Mouse (Mus musculus): ENCODE results near the gene Spata31. TPM values are rescaled to one million over a fixed set of nuclear protein-coding genes. Genes with fewer than 3 reads are reported as not detected.

Spata31 gene
- not detected in 2 replicates for polyA plus RNA-seq (2012)

DNA sequence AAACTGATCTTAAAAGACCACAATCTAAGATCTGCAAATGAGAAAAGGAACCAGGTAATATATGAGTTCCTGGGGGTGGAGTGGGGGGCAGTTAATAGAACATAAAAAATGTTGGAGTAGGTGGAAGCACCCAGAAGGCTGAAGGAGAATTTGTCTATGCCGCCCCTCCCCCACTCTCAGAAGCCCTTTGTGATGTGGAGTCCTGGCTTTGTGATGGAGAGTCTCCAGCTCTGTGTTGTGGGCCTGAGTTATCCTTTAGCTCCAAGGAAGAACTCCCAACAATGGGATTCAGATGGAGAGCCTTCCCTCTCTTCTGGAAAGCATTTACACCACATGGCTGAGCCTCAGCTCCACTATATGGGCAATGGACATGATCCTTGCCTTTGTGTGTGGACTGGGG is at the start of gene Spata31:
Spata31 (plus strand) TSS at position 216 of the 400 bp plus-strand sequence.
- TF ChIP-seq GATA1 (IDR thresholded peaks at IDR 0.05; ENCODE audit: low read length), result no peak

DNA sequence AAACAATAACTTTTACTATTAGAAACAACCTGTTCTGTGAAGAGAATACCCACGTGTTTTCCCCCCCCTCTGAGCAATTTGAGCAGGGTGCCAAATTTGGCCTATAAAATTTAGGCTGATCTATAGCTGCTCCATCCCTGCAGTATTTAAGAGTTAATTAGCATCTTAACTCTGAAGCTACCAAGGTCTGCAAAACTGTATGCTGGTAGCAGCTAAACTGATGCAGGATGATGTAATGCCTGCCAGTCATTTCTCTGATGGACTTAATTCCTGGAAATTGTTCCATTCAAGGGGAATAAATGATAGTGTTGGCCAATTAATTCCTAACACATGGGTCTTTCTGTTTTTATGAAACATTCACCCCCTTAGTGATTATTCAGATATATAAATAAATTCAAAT is 14.1 kb upstream of the Spata31 start:
- TF ChIP-seq GATA1 (IDR thresholded peaks at IDR 0.05; ENCODE audit: low read length), result no peak

DNA sequence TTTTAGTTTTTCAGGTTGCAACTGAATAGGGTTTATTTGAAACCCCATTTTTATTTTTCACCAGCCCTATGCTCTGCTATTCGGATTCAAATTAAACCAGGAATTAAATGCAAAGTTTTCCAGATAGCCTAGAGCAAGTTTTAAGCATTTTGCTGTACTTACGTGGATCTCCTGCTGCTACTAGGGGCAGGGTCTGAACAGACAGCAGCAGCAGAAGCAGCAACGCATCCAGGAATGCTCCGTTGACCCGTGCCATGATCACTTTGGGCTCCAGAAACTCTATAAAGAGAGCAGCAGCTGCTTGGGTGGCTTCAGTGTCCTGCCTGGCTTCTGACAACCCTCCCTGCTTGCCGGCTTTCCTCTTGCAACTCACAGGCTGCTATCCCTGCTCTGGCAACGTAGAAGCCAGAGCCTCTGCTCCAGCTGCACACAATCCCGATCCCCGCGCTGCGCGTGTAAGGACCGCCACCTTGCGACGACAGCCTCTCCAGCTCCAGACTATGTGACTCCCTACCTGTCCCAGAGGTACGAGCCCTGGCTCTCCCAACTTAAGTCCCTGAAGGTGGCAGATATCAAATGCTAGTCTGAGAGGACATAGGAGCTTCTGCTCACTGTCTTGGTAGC is 13.5 kb upstream of the Spata31 start, which contains the start of gene Cntnap3:
Cntnap3 (minus strand) TSS at position 371 of the 624 bp plus-strand sequence.
- no peak for TF ChIP-seq GATA1 (IDR thresholded peaks at IDR 0.05; ENCODE audit: low read length)

Other genes with a start within 250 kb of the Spata31 start
- gene Cntnap3, start 13.5 kb upstream of the Spata31 start, polyA plus RNA-seq (2012), result not detected in 2 replicates
- gene Spata31d1c, start 115.7 kb downstream of the Spata31 start, polyA plus RNA-seq (2012), result not detected in 2 replicates
- gene Prss47, start 135.4 kb downstream of the Spata31 start, polyA plus RNA-seq (2012), result not detected in 2 replicates
- gene Mfsd14b, start 195.6 kb downstream of the Spata31 start, polyA plus RNA-seq (2012), result 27.0 and 34.6 TPM in 2 replicates
- gene Olfr465-ps1, start 220.7 kb downstream of the Spata31 start, polyA plus RNA-seq (2012), result not detected in 2 replicates
- gene Olfr466, start 232.8 kb downstream of the Spata31 start, polyA plus RNA-seq (2012), result not detected in 2 replicates